12 mouse cellular contexts compared by ENCODE assay signal in genomic region chrX:88116326-88116725, GRCm38 (mm10). TPM values are rescaled to one million over a fixed set of nuclear protein-coding genes. Genes with fewer than 3 reads are reported as not detected.
DNase-seq lines count a peak whose midpoint lies in the region; ATAC-seq and TF ChIP-seq lines count a peak whose summit lies in the region.
"Had no signal": no experiment of that assay in that cellular context is flagged by ENCODE, and none has a peak within 500 bp of the region (broad histone marks: within the 10 kb centered on the region; RNA-seq: fewer than 3 reads in every experiment).

No protein-coding gene starts in this region.

- peak overlapping the region; percentile 77 for H3K4me2 ChIP-seq in heart, embryonic 12.5 days
- H3K4me2 ChIP-seq in forebrain, postnatal 0 days (ENCODE audit: low read depth): peak overlapping the region; percentile 47
- no peak overlapping the region for H3K4me2 ChIP-seq in liver, postnatal 0 days (ENCODE audit: low read depth, low read length)

- DNase-seq in heart, adult 11 months: no peak
- DNase-seq in Muller cell, postnatal 12 days (ENCODE audit: inconsistent ontology term): peak; percentile 13
- no peak for DNase-seq in forebrain, postnatal 0 days
- peak; percentile 3 for DNase-seq in mesoderm, embryonic 11.5 days (ENCODE audit: low read depth, low spot score)
- DNase-seq in spleen, postnatal 36 days (ENCODE audit: low spot score in 2 of 2): no peak
- DNase-seq in liver, postnatal 0 days: no peak
- DNase-seq: cerebellum, adult 11 months; kidney, postnatal 14 days; spleen, adult 18-20 months had no signal

- peak overlapping the region; percentile 44 for H3K4me3 ChIP-seq in heart, embryonic 12.5 days
- H3K4me3 ChIP-seq in forebrain, postnatal 0 days (ENCODE audit: low read depth, low read length): peak overlapping the region; percentile 44
- no peak overlapping the region for H3K4me3 ChIP-seq in liver, postnatal 0 days (ENCODE audit: low read depth, low read length)

- no peak for ATAC-seq in heart, embryonic 12.5 days (ENCODE audit: insufficient number of reproducible peaks, low FRiP score)
- no peak for ATAC-seq in forebrain, postnatal 0 days
- ATAC-seq in monocyte, adult 5-6 weeks (replicated peaks; ENCODE audit: insufficient number of reproducible peaks, low FRiP score, low TSS enrichment, poor library complexity, severe bottlenecking): no peak
- ATAC-seq in liver, postnatal 0 days: no peak

- WGBS in heart, embryonic 12.5 days: 8% methylated on average over 3 of the region's 3 CpGs
- WGBS in forebrain, postnatal 0 days: 11% methylated on average over 3 of the region's 3 CpGs
- 8% methylated on average over 3 of the region's 3 CpGs for WGBS in liver, postnatal 0 days (ENCODE audit: insufficient replicate concordance)

- no peaks in the 10 kb centered on the region for H3K36me3 ChIP-seq in heart, embryonic 12.5 days
- no peaks in the 10 kb centered on the region for H3K36me3 ChIP-seq in forebrain, postnatal 0 days (ENCODE audit: insufficient read depth)
- no peaks in the 10 kb centered on the region for H3K36me3 ChIP-seq in liver, postnatal 0 days (replicated peaks; ENCODE audit: insufficient read depth, low read length)

- H3K27me3 ChIP-seq in heart, embryonic 12.5 days (replicated peaks): no peaks in the 10 kb centered on the region; the same call in 1 of the 2 replicates
- H3K27me3 ChIP-seq in forebrain, postnatal 0 days (ENCODE audit: insufficient read depth, low read length): no peaks in the 10 kb centered on the region
- no peaks in the 10 kb centered on the region for H3K27me3 ChIP-seq in liver, postnatal 0 days (ENCODE audit: insufficient read depth, low read length)

- H3K9ac ChIP-seq in heart, embryonic 12.5 days: no peak overlapping the region
- H3K9ac ChIP-seq in forebrain, postnatal 0 days: no peak overlapping the region
- no peak overlapping the region for H3K9ac ChIP-seq in liver, postnatal 0 days (replicated peaks)

- no peaks in the 10 kb centered on the region for H3K4me1 ChIP-seq in heart, embryonic 12.5 days (replicated peaks)
- no peaks in the 10 kb centered on the region for H3K4me1 ChIP-seq in forebrain, postnatal 0 days (ENCODE audit: insufficient read depth)
- H3K4me1 ChIP-seq in liver, postnatal 0 days (ENCODE audit: insufficient read depth): no peaks in the 10 kb centered on the region

- TF ChIP-seq EP300 in liver, postnatal 0 days (IDR thresholded peaks at IDR 0.05; ENCODE audit: low read depth): no peak

- no peak for TF ChIP-seq CTCF in forebrain, postnatal 0 days (IDR thresholded peaks at IDR 0.05; ENCODE audit: low read depth)
- no peak for TF ChIP-seq CTCF in liver, postnatal 0 days (IDR thresholded peaks at IDR 0.05; ENCODE audit: low read depth)

- no peaks in the 10 kb centered on the region for H3K9me3 ChIP-seq in heart, embryonic 12.5 days (replicated peaks)
- no peaks in the 10 kb centered on the region for H3K9me3 ChIP-seq in forebrain, postnatal 0 days (ENCODE audit: low read length)
- no peaks in the 10 kb centered on the region for H3K9me3 ChIP-seq in liver, postnatal 0 days (ENCODE audit: low read length)

- no peak overlapping the region for H3K27ac ChIP-seq in heart, embryonic 12.5 days (ENCODE audit: poor library complexity, severe bottlenecking)
- 0 out of 2 replicates have a peak overlapping the region, but pooled peaks have one; percentile 45 for H3K27ac ChIP-seq in forebrain, postnatal 0 days (ENCODE audit: low read depth, low read length)
- H3K27ac ChIP-seq in liver, postnatal 0 days (ENCODE audit: low read depth): no peak overlapping the region

RNA-seq across cellular contexts. Expression of gene Il1rapl1, which starts 0.9 kb away (rescaled TPM):
- polyA plus RNA-seq in heart, embryonic 12.5 days (2016; fragmentation: Nextera tagmentation; extraction: Ambion mirVana): 0.15 and 0.26 TPM in 2 replicates
- total RNA-seq in forebrain, postnatal 0 days (2014; rRNA removed): 7.8 and 12.9 TPM in 2 replicates
- 1.5 and 2.5 TPM in 2 replicates for polyA plus RNA-seq in forebrain, postnatal 0 days (2015; fragmentation: Nextera tagmentation; extraction: Ambion mirVana)
- total RNA-seq in monocyte, adult 5-6 weeks (2017): not detected in 3 replicates
- polyA plus RNA-seq in liver, postnatal 0 days (2015; fragmentation: Nextera tagmentation; extraction: Ambion mirVana): not detected in 2 replicates
- total RNA-seq: megakaryocyte, adult 5-6 weeks had no signal

Comparison
In these comparisons a context has a peak if more than half of its experiments do, and no peak if none do; other contexts are left out.
1. DNase-seq: peak in Muller cell, postnatal 12 days (single experiment) and mesoderm, embryonic 11.5 days (single experiment); none in heart, adult 11 months (single experiment), forebrain, postnatal 0 days (single experiment), spleen, postnatal 36 days (0 of 2) and liver, postnatal 0 days (single experiment).